Comparison of ENCODE assay signal across 1 mouse cellular context in the genomic region with DNA sequence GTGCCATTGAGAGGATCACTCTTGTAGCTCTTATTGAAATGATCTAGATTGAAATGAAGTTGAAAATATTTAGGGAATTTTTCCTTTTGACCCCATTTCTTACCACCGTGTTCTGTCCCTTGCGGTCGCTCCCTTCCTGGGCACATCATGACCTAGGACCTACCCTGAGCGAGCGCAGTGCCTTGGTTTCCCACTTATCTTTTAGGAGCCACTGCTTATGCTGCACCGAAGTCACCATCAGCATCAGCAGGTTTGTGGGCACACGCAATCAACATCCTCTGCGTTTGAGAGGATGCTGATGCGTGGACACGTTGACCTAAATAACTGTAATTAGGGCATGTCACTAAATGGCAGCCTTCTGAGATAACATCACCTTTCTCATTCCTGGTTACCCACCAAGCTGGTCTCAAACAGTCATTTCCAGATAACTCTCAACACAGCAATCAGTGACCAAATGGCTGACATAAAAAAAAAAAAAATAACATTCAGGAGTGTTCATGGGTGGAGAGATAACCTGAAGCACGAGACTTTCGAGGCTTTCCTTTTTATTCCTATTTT.
TF ChIP-seq lines count a peak whose summit lies in the region.

No protein-coding gene starts in this region.

TF ChIP-seq in CH12.LX, 34 proteins besides CTCF, POLR2A, EP300 and RAD21 (continued from another document):
- no peak for TF ChIP-seq MYC (IDR thresholded peaks at IDR 0.05; ENCODE audit: low read depth, low read length)
- peak; percentile 24; the same call in 1 of the 2 replicates for TF ChIP-seq NELFE (IDR thresholded peaks at IDR 0.05; ENCODE audit: low read depth, low read length)
- TF ChIP-seq MAX (IDR thresholded peaks at IDR 0.05; ENCODE audit: low read length) = peak; percentile 50; the same call in 1 of the 2 replicates
- TF ChIP-seq GABPA (IDR thresholded peaks at IDR 0.05; ENCODE audit: insufficient replicate concordance, low read depth, low read length) = no peak
- TF ChIP-seq POLR2AphosphoS2 (IDR thresholded peaks at IDR 0.05; ENCODE audit: low read depth, low read length) = no peak
- TF ChIP-seq TCF12 (IDR thresholded peaks at IDR 0.05; ENCODE audit: low read depth, low read length) = 0 out of 2 replicates have a peak, but pooled peaks have one; percentile 34
- peak; percentile 44; the same call in 1 of the 2 replicates for TF ChIP-seq IRF4 (IDR thresholded peaks at IDR 0.05; ENCODE audit: low read depth, low read length)
- no peak for TF ChIP-seq SMC3 (IDR thresholded peaks at IDR 0.05; ENCODE audit: low read depth, low read length)
- TF ChIP-seq ETS1 (conservative IDR thresholded peaks at IDR 0.05; ENCODE audit: low read depth, low read length) = 0 out of 2 replicates have a peak, but pooled peaks have one; percentile 13
- peak; percentile 69 for TF ChIP-seq CHD1 (IDR thresholded peaks at IDR 0.05; ENCODE audit: low read depth, low read length)
- peak; percentile 12; the same call in 1 of the 2 replicates for TF ChIP-seq HCFC1 (IDR thresholded peaks at IDR 0.05; ENCODE audit: low read depth, low read length)
- peak; percentile 61 for TF ChIP-seq RCOR1 (conservative IDR thresholded peaks at IDR 0.05; ENCODE audit: low read depth, low read length)
- TF ChIP-seq MEF2A (IDR thresholded peaks at IDR 0.05; ENCODE audit: borderline replicate concordance, low read depth, low read length) = peak; percentile 21
- TF ChIP-seq MAFK (IDR thresholded peaks at IDR 0.05; ENCODE audit: insufficient replicate concordance, low read length) = no peak
- no peak for TF ChIP-seq CHD2 (IDR thresholded peaks at IDR 0.05; ENCODE audit: low read length)
- no peak for TF ChIP-seq KAT2A (IDR thresholded peaks at IDR 0.05; ENCODE audit: insufficient replicate concordance, low read length)
- no peak for TF ChIP-seq ELF1 (IDR thresholded peaks at IDR 0.05; ENCODE audit: low read depth, low read length)
- no peak for TF ChIP-seq ZC3H11A (IDR thresholded peaks at IDR 0.05; ENCODE audit: low read depth, low read length)
- TF ChIP-seq E2F4 (IDR thresholded peaks at IDR 0.05; ENCODE audit: insufficient replicate concordance, low read depth, low read length) = no peak
- TF ChIP-seq ZMIZ1 (IDR thresholded peaks at IDR 0.05; ENCODE audit: low read depth, low read length) = peak; percentile 76; the same call in 1 of the 2 replicates
- peak; percentile 32; the same call in 1 of the 2 replicates for TF ChIP-seq JUND (conservative IDR thresholded peaks at IDR 0.05; ENCODE audit: low read depth, low read length)
- no peak; the same call in 1 of the 2 replicates for TF ChIP-seq SIN3A (IDR thresholded peaks at IDR 0.05; ENCODE audit: low read length)
- peak; percentile 44; the same call in 1 of the 2 replicates for TF ChIP-seq MXI1 (IDR thresholded peaks at IDR 0.05; ENCODE audit: low read depth, low read length)
- no peak for TF ChIP-seq USF1 (IDR thresholded peaks at IDR 0.05; ENCODE audit: low read depth, low read length)
- TF ChIP-seq JUN (IDR thresholded peaks at IDR 0.05; ENCODE audit: insufficient read depth, low read depth, low read length) = no peak
- no peak for TF ChIP-seq TBP (conservative IDR thresholded peaks at IDR 0.05; ENCODE audit: low read depth, low read length)
- TF ChIP-seq NRF1 (IDR thresholded peaks at IDR 0.05; ENCODE audit: low read depth, low read length) = no peak
- no peak for TF ChIP-seq ZKSCAN1 (IDR thresholded peaks at IDR 0.05; ENCODE audit: borderline replicate concordance, low read depth, low read length)
